Mouse (Mus musculus): Measurements from ENCODE around the gene Capn12. TPM values are rescaled to one million over a fixed set of nuclear protein-coding genes. Genes with fewer than 3 reads are reported as not detected.

The Capn12 gene
- polyA plus RNA-seq, 1 experiment from 2014 or later: 0.46 TPM

GRCm38 (mm10) chr7:28911632-28912031 is 30.4 kb downstream of the Capn12 start:
- H3K36me3 ChIP-seq (ENCODE audit: control insufficient read depth, insufficient read depth, low read length): peaks cover 100% of the 10 kb centered on the region
- H3K9ac ChIP-seq (ENCODE audit: low read length): no peak overlapping the region
- no peaks in the 10 kb centered on the region for H3K9me3 ChIP-seq (ENCODE audit: control insufficient read depth, low read length)
- H3K4me2 ChIP-seq (ENCODE audit: low read length): no peak overlapping the region
- peak; percentile 68 for ATAC-seq (ENCODE audit: insufficient number of reproducible peaks, insufficient read depth, low FRiP score, low read depth)
- no peaks in the 10 kb centered on the region for H3K27me3 ChIP-seq (ENCODE audit: control insufficient read depth, insufficient read depth, low read length)
- H3K27ac ChIP-seq (replicated peaks in 1 of 2; ENCODE audit: control insufficient read depth in 1 of 2, insufficient read depth in 1 of 2, low read depth in 2 of 2, low read length in 2 of 2): peak overlapping the region; percentile 68 to 79
- WGBS: 37% methylated on average over 4 of the region's 4 CpGs
- no peak overlapping the region for H3K4me3 ChIP-seq (ENCODE audit: control insufficient read depth in 1 of 2, insufficient read depth in 1 of 2, low read depth in 1 of 2, low read length in 2 of 2)
- H3K4me1 ChIP-seq (ENCODE audit: control insufficient read depth in 2 of 2, insufficient read depth in 2 of 2, low read length in 2 of 2): peaks cover 3 to 10% of the 10 kb centered on the region in 2 experiments; a peak in 2 of 4 replicates

- H3K4me3 ChIP-seq (ENCODE audit: control insufficient read depth in 1 of 2, insufficient read depth in 1 of 2, low read depth in 1 of 2, low read length in 2 of 2): no peak overlapping the region
- H3K4me2 ChIP-seq (ENCODE audit: low read length): no peak overlapping the region
- ATAC-seq (ENCODE audit: insufficient number of reproducible peaks, insufficient read depth, low FRiP score, low read depth): no peak
- H3K27ac ChIP-seq (replicated peaks in 1 of 2; ENCODE audit: control insufficient read depth in 1 of 2, insufficient read depth in 1 of 2, low read depth in 2 of 2, low read length in 2 of 2): peak overlapping the region in 1 of 2 experiments; percentile 79; a peak in 1 of 4 replicates
- no peaks in the 10 kb centered on the region for H3K9me3 ChIP-seq (ENCODE audit: control insufficient read depth, low read length)
- peaks cover 3 to 18% of the 10 kb centered on the region in 2 experiments; a peak in 3 of 4 replicates for H3K4me1 ChIP-seq (ENCODE audit: control insufficient read depth in 2 of 2, insufficient read depth in 2 of 2, low read length in 2 of 2)
- WGBS: 70% methylated on average over 11 of the region's 11 CpGs
- no peak overlapping the region for H3K9ac ChIP-seq (ENCODE audit: low read length)
- H3K27me3 ChIP-seq (ENCODE audit: control insufficient read depth, insufficient read depth, low read length): no peaks in the 10 kb centered on the region
- peaks cover 100% of the 10 kb centered on the region for H3K36me3 ChIP-seq (ENCODE audit: control insufficient read depth, insufficient read depth, low read length)
These were observed 31.9 kb downstream of the Capn12 start for GRCm38 (mm10) chr7:28913171-28913570.

GRCm38 (mm10) chr7:28916491-28916890 is 35.3 kb downstream of the Capn12 start:
- Histone ChIP-seq H3K9ac (ENCODE audit: low read length) (no peak overlapping the region), H3K4me1 (ENCODE audit: control insufficient read depth in 2 of 2, insufficient read depth in 2 of 2, low read length in 2 of 2) (peaks cover 31 to 47% of the 10 kb centered on the region in 2 experiments), H3K36me3 (ENCODE audit: control insufficient read depth, insufficient read depth, low read length) (peaks cover 83% of the 10 kb centered on the region), H3K4me2 (ENCODE audit: low read length) (no peak overlapping the region), H3K27ac (replicated peaks in 1 of 2; ENCODE audit: control insufficient read depth in 1 of 2, insufficient read depth in 1 of 2, low read depth in 2 of 2, low read length in 2 of 2) (no peak overlapping the region), H3K27me3 (ENCODE audit: control insufficient read depth, insufficient read depth, low read length) (no peaks in the 10 kb centered on the region), H3K9me3 (ENCODE audit: control insufficient read depth, low read length) (no peaks in the 10 kb centered on the region), H3K4me3 (ENCODE audit: control insufficient read depth in 1 of 2, insufficient read depth in 1 of 2, low read depth in 1 of 2, low read length in 2 of 2) (no peak overlapping the region)
- no peak for ATAC-seq (ENCODE audit: insufficient number of reproducible peaks, insufficient read depth, low FRiP score, low read depth)

- ATAC-seq (ENCODE audit: insufficient number of reproducible peaks, insufficient read depth, low FRiP score, low read depth): no peak
- Histone ChIP-seq H3K4me2 (ENCODE audit: low read length) (no peak overlapping the region), H3K4me1 (ENCODE audit: control insufficient read depth in 2 of 2, insufficient read depth in 2 of 2, low read length in 2 of 2) (peaks cover 43 to 55% of the 10 kb centered on the region in 2 experiments), H3K27ac (replicated peaks in 1 of 2; ENCODE audit: control insufficient read depth in 1 of 2, insufficient read depth in 1 of 2, low read depth in 2 of 2, low read length in 2 of 2) (peak overlapping the region in 1 of 2 experiments; percentile 46; a peak in 2 of 4 replicates), H3K4me3 (ENCODE audit: control insufficient read depth in 1 of 2, insufficient read depth in 1 of 2, low read depth in 1 of 2, low read length in 2 of 2) (no peak overlapping the region), H3K36me3 (ENCODE audit: control insufficient read depth, insufficient read depth, low read length) (peaks cover 71% of the 10 kb centered on the region), H3K9ac (ENCODE audit: low read length) (peak overlapping the region; percentile 32; the same call in 1 of the 2 replicates), H3K9me3 (ENCODE audit: control insufficient read depth, low read length) (no peaks in the 10 kb centered on the region), H3K27me3 (ENCODE audit: control insufficient read depth, insufficient read depth, low read length) (no peaks in the 10 kb centered on the region)
- WGBS: 74% methylated on average over 10 of the region's 10 CpGs
These were observed 36.5 kb downstream of the Capn12 start for GRCm38 (mm10) chr7:28917503-28918426.

GRCm38 (mm10) chr7:28918540-28918939 is 37.3 kb downstream of the Capn12 start:
- Histone ChIP-seq H3K27ac (replicated peaks in 1 of 2; ENCODE audit: control insufficient read depth in 1 of 2, insufficient read depth in 1 of 2, low read depth in 2 of 2, low read length in 2 of 2) (peak overlapping the region in 1 of 2 experiments; percentile 99; a peak in 2 of 4 replicates), H3K9ac (ENCODE audit: low read length) (no peak overlapping the region), H3K27me3 (ENCODE audit: control insufficient read depth, insufficient read depth, low read length) (no peaks in the 10 kb centered on the region), H3K36me3 (ENCODE audit: control insufficient read depth, insufficient read depth, low read length) (peaks cover 63% of the 10 kb centered on the region), H3K4me1 (ENCODE audit: control insufficient read depth in 2 of 2, insufficient read depth in 2 of 2, low read length in 2 of 2) (peaks cover 50 to 62% of the 10 kb centered on the region in 2 experiments), H3K4me2 (ENCODE audit: low read length) (no peak overlapping the region), H3K9me3 (ENCODE audit: control insufficient read depth, low read length) (no peaks in the 10 kb centered on the region), H3K4me3 (ENCODE audit: control insufficient read depth in 1 of 2, insufficient read depth in 1 of 2, low read depth in 1 of 2, low read length in 2 of 2) (no peak overlapping the region)
- WGBS: 66% methylated on average over 8 of the region's 8 CpGs
- ATAC-seq (ENCODE audit: insufficient number of reproducible peaks, insufficient read depth, low FRiP score, low read depth): no peak

- Histone ChIP-seq H3K4me3 (ENCODE audit: control insufficient read depth in 1 of 2, insufficient read depth in 1 of 2, low read depth in 1 of 2, low read length in 2 of 2) (no peak overlapping the region), H3K9ac (ENCODE audit: low read length) (peak overlapping the region; percentile 22), H3K27ac (replicated peaks in 1 of 2; ENCODE audit: control insufficient read depth in 1 of 2, insufficient read depth in 1 of 2, low read depth in 2 of 2, low read length in 2 of 2) (peak overlapping the region; percentile 95 to 99), H3K9me3 (ENCODE audit: control insufficient read depth, low read length) (no peaks in the 10 kb centered on the region), H3K4me2 (ENCODE audit: low read length) (peak overlapping the region; percentile 40), H3K27me3 (ENCODE audit: control insufficient read depth, insufficient read depth, low read length) (no peaks in the 10 kb centered on the region), H3K36me3 (ENCODE audit: control insufficient read depth, insufficient read depth, low read length) (peaks cover 50% of the 10 kb centered on the region), H3K4me1 (ENCODE audit: control insufficient read depth in 2 of 2, insufficient read depth in 2 of 2, low read length in 2 of 2) (peaks cover 63 to 74% of the 10 kb centered on the region in 2 experiments)
- peak; percentile 79 for ATAC-seq (ENCODE audit: insufficient number of reproducible peaks, insufficient read depth, low FRiP score, low read depth)
- 5% methylated on average over 6 of the region's 6 CpGs for WGBS
These were observed 38.6 kb downstream of the Capn12 start for GRCm38 (mm10) chr7:28919815-28920214.

- 33% methylated on average over 3 of the region's 3 CpGs for WGBS
- H3K4me2 ChIP-seq (ENCODE audit: low read length): no peak overlapping the region
- peaks cover 74 to 88% of the 10 kb centered on the region in 2 experiments for H3K4me1 ChIP-seq (ENCODE audit: control insufficient read depth in 2 of 2, insufficient read depth in 2 of 2, low read length in 2 of 2)
- ATAC-seq (ENCODE audit: insufficient number of reproducible peaks, insufficient read depth, low FRiP score, low read depth): no peak
- no peak overlapping the region for H3K4me3 ChIP-seq (ENCODE audit: control insufficient read depth in 1 of 2, insufficient read depth in 1 of 2, low read depth in 1 of 2, low read length in 2 of 2)
- H3K27ac ChIP-seq (replicated peaks in 1 of 2; ENCODE audit: control insufficient read depth in 1 of 2, insufficient read depth in 1 of 2, low read depth in 2 of 2, low read length in 2 of 2): peak overlapping the region; percentile 95 to 99
- no peaks in the 10 kb centered on the region for H3K9me3 ChIP-seq (ENCODE audit: control insufficient read depth, low read length)
- H3K27me3 ChIP-seq (ENCODE audit: control insufficient read depth, insufficient read depth, low read length): no peaks in the 10 kb centered on the region
- H3K9ac ChIP-seq (ENCODE audit: low read length): peak overlapping the region; percentile 22; the same call in 1 of the 2 replicates
- peaks cover 37% of the 10 kb centered on the region for H3K36me3 ChIP-seq (ENCODE audit: control insufficient read depth, insufficient read depth, low read length)
These were observed 40.0 kb downstream of the Capn12 start for GRCm38 (mm10) chr7:28921178-28921577.

Data from heart, embryonic 14.5 days (tissue).